11 mouse cellular contexts compared by ENCODE assay signal in the genomic region with DNA sequence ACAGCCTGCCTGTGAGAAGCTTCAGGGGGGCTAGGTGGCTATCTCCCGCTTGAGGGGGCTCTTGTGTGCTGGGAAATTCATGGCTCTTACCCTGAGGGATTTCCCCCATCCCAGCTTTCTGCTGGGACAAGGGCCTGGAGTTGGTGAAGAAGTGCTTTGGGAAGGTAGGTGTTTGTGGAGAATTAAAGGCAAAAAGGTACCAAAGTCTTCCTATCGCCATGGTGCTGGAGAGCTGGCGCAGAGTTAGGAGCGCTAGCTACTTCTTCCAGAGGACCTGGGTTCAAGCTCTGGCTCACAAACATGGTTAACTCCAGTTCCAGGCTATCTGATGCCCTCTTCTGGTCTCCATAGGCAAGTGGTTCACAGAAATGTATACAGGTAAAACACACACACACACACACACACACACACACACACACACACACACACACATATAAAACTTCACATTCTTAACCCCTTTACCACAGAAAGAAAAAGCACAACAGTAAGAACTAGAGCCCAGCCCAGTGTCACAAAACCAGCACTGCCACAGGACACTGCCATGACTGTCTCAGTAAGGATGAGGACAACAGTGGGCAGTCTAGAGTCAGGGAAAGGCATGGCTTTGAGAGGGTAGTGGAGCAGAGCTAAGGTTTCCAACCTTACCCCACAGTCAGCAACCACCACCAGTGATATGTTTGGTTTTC. TPM values are rescaled to one million over a fixed set of nuclear protein-coding genes. Genes with fewer than 3 reads are reported as not detected.
DNase-seq lines count a peak whose midpoint lies in the region; ATAC-seq and TF ChIP-seq lines count a peak whose summit lies in the region.
"Had no signal": no experiment of that assay in that cellular context is flagged by ENCODE, and none has a peak within 500 bp of the region (broad histone marks: within the 10 kb centered on the region; RNA-seq: fewer than 3 reads in every experiment).

No protein-coding gene starts in this region.

- no peaks in the 10 kb centered on the region for H3K9me3 ChIP-seq in liver, embryonic 15.5 days (replicated peaks)

- H3K27ac ChIP-seq in left cerebral cortex, adult 2 months, result peak overlapping the region; percentile 48; the same call in 1 of the 2 replicates
- H3K27ac ChIP-seq in bone marrow macrophage, adult 2 months (ENCODE audit: insufficient read depth, low read depth, low read length), result peak overlapping the region; percentile 92
- H3K27ac ChIP-seq in liver, embryonic 15.5 days (replicated peaks), result peak overlapping the region; percentile 96

- peak overlapping the region; percentile 84 for H3K4me2 ChIP-seq in liver, embryonic 15.5 days

- no peak for TF ChIP-seq CTCF in left cerebral cortex, adult 2 months (IDR thresholded peaks at IDR 0.05)
- TF ChIP-seq CTCF in bone marrow macrophage, adult 2 months (IDR thresholded peaks at IDR 0.05; ENCODE audit: low read depth, low read length), result peak; percentile 17; the same call in 1 of the 2 replicates

- no peaks in the 10 kb centered on the region for H3K27me3 ChIP-seq in liver, embryonic 15.5 days

- H3K4me3 ChIP-seq in left cerebral cortex, adult 2 months, result 0 out of 2 replicates have a peak overlapping the region, but pooled peaks have one; percentile 4
- H3K4me3 ChIP-seq in bone marrow macrophage, adult 2 months (ENCODE audit: insufficient read depth, low read length), result peak overlapping the region; percentile 79
- peak overlapping the region; percentile 87 for H3K4me3 ChIP-seq in liver, embryonic 15.5 days (replicated peaks)

- H3K4me1 ChIP-seq in bone marrow macrophage, adult 2 months (ENCODE audit: control insufficient read depth, insufficient read depth, low read length), result peaks cover 38% of the 10 kb centered on the region
- H3K4me1 ChIP-seq in liver, embryonic 15.5 days (replicated peaks), result peaks cover 72% of the 10 kb centered on the region

- intact Hi-C loops in heart, postnatal 14 days (cut with DNase I), result loop anchor here (2.0 kb wide), 1 partner anchor 25 kb away; no protein-coding TSS in a partner anchor
- intact Hi-C loops in left cerebral cortex, adult 2 months (cut with DNase I), result no loop called here
- intact Hi-C loops in left cerebral cortex, postnatal 10 days (cut with DNase I), result no loop called here

- WGBS in liver, embryonic 15.5 days (ENCODE audit: insufficient replicate concordance), result 81% methylated on average over 4 of the region's 4 CpGs

- no peak for ATAC-seq in liver, embryonic 15.5 days (ENCODE audit: insufficient read depth)
- ATAC-seq: activated CD4-positive, CD25-positive, alpha-beta regulatory T cell, adult 4 months had no signal

- H3K36me3 ChIP-seq in liver, embryonic 15.5 days (replicated peaks), result peaks cover 33% of the 10 kb centered on the region

- peak overlapping the region; percentile 93 for H3K9ac ChIP-seq in liver, embryonic 15.5 days

- peak; percentile 88 for DNase-seq in heart, adult 11 months
- no peak for DNase-seq in heart, postnatal 14 days
- DNase-seq in left cerebral cortex, adult 2 months (ENCODE audit: extremely low spot score in 1 of 2, low spot score in 2 of 2), result no peak
- no peak for DNase-seq in left cerebral cortex, postnatal 10 days (ENCODE audit: extremely low spot score in 1 of 2, low spot score in 2 of 2)
- DNase-seq in urinary bladder, postnatal 14 days (ENCODE audit: low spot score), result no peak
- DNase-seq in layer of hippocampus, postnatal 10 days (ENCODE audit: low spot score in 2 of 2), result no peak

- no peak for TF ChIP-seq POLR2A in bone marrow macrophage, adult 2 months (IDR thresholded peaks at IDR 0.05; ENCODE audit: borderline replicate concordance, low read depth, low read length)

RNA-seq across cellular contexts. Expression of gene Plekho2, which starts 2.2 kb away (rescaled TPM):
- total RNA-seq in heart, postnatal 14 days (2021), result 10 to 100 TPM; 14.6 TPM
- total RNA-seq in left cerebral cortex, adult 2 months (2021), result 10 to 100 TPM; 13.3 to 15.1 TPM
- 1 to 10 TPM; 4.9 to 9.5 TPM for total RNA-seq in left cerebral cortex, postnatal 10 days (2021)
- polyA plus RNA-seq in bone marrow macrophage, adult 2 months (2012; ENCODE audit: insufficient read depth, insufficient read length, missing spikeins), result 193 and 213 TPM in 2 replicates
- 27.0 and 27.3 TPM in 2 replicates for polyA plus RNA-seq in liver, embryonic 15.5 days (2015; fragmentation: Nextera tagmentation; extraction: Ambion mirVana)
- total RNA-seq in layer of hippocampus, postnatal 10 days (2021), result 1 to 10 TPM; 5.6 to 8.4 TPM

RNA-seq across cellular contexts. Expression of gene Pif1, which starts 9.3 kb away (rescaled TPM):
- 1 to 10 TPM in 1 of 2 experiments, under 1 TPM in 1; 0.79 to 1.3 TPM for total RNA-seq in heart, postnatal 14 days (2021)
- total RNA-seq in left cerebral cortex, adult 2 months (2021), result under 1 TPM; 0.20 to 0.28 TPM
- total RNA-seq in left cerebral cortex, postnatal 10 days (2021), result 1 to 10 TPM in 1 of 2 experiments, under 1 TPM in 1; 0.79 to 1.1 TPM
- 3.8 and 4.4 TPM in 2 replicates for polyA plus RNA-seq in bone marrow macrophage, adult 2 months (2012; ENCODE audit: insufficient read depth, insufficient read length, missing spikeins)
- polyA plus RNA-seq in liver, embryonic 15.5 days (2015; fragmentation: Nextera tagmentation; extraction: Ambion mirVana), result 10.0 and 13.2 TPM in 2 replicates
- 1 to 10 TPM; 1.1 to 1.4 TPM for total RNA-seq in layer of hippocampus, postnatal 10 days (2021)
- total RNA-seq: neutrophil, adult 5-6 weeks had no signal

RNA-seq across cellular contexts. Expression of gene Rbpms2, which starts 51.8 kb away (rescaled TPM):
- total RNA-seq in heart, postnatal 14 days (2021), result 10 to 100 TPM; 39.1 to 40.7 TPM
- total RNA-seq in left cerebral cortex, adult 2 months (2021), result 1 to 10 TPM; 2.2 to 3.2 TPM
- 1 to 10 TPM; 1.6 to 1.8 TPM for total RNA-seq in left cerebral cortex, postnatal 10 days (2021)
- polyA plus RNA-seq in bone marrow macrophage, adult 2 months (2012; ENCODE audit: insufficient read depth, insufficient read length, missing spikeins), result not detected in 2 replicates
- polyA plus RNA-seq in liver, embryonic 15.5 days (2015; fragmentation: Nextera tagmentation; extraction: Ambion mirVana), result 11.3 and 11.8 TPM in 2 replicates
- 1 to 10 TPM; 1.9 to 2.4 TPM for total RNA-seq in layer of hippocampus, postnatal 10 days (2021)

RNA-seq across cellular contexts. Expression of gene Ankdd1a, which starts 57.7 kb away (rescaled TPM):
- not detected for total RNA-seq in heart, postnatal 14 days (2021)
- total RNA-seq in left cerebral cortex, adult 2 months (2021), result 1 to 10 TPM; 2.7 to 3.5 TPM
- 1 to 10 TPM; 2.7 to 3.4 TPM for total RNA-seq in left cerebral cortex, postnatal 10 days (2021)
- polyA plus RNA-seq in bone marrow macrophage, adult 2 months (2012; ENCODE audit: insufficient read depth, insufficient read length, missing spikeins), result 4.1 and 6.4 TPM in 2 replicates
- polyA plus RNA-seq in liver, embryonic 15.5 days (2015; fragmentation: Nextera tagmentation; extraction: Ambion mirVana), result 0.09 TPM in 1 of 2 replicates, not detected in the other
- total RNA-seq in layer of hippocampus, postnatal 10 days (2021), result 1 to 10 TPM; 1.5 to 2.0 TPM
- total RNA-seq: megakaryocyte-erythroid progenitor cell, adult 5-6 weeks had no signal

Comparison
In these comparisons a context has a peak if more than half of its experiments do, and no peak if none do; other contexts are left out.
1. H3K4me3 ChIP-seq: peak in every context shown above with its lines; median percentile 87 in liver, embryonic 15.5 days; 79 in bone marrow macrophage, adult 2 months; 4 in left cerebral cortex, adult 2 months.
2. RNA of gene Rbpms2, which starts 51.8 kb away (total RNA-seq): 39.1 to 40.7 TPM in heart, postnatal 14 days; 2.2 to 3.2 TPM in left cerebral cortex, adult 2 months, 1.9 to 2.4 TPM in layer of hippocampus, postnatal 10 days and 1.6 to 1.8 TPM in left cerebral cortex, postnatal 10 days; every median in the first group is over 4 times any median in the second.
3. Peak in every context shown above with its lines, with median percentiles within 50 percentile points of each other: H3K27ac ChIP-seq.